Mouse (Mus musculus) liver, adult 2 months (tissue): ENCODE data around the gene Sufu. TPM values are rescaled to one million over a fixed set of nuclear protein-coding genes. Genes with fewer than 3 reads are reported as not detected.
A peak's percentile ranks its signal among the peaks of the same experiment; 100 is the strongest.

ENCODE experiments used
- DNase-seq: peaks from one replicate; pipeline ENCODE4 v3.0.0-alpha.2; 2011; ENCODE audit warnings: low read depth, low spot score; ENCODE audit errors: extremely low read depth
- H3K27ac ChIP-seq: fragments of 200-500 bp; replicated peaks from 2 replicates; pipeline ENCODE4 v1.5.1; 2012; ENCODE audit warnings: low read depth, mild to moderate bottlenecking, control low read depth, inconsistent platforms, low read length; ENCODE audit not compliant: insufficient read depth
- H3K27me3 ChIP-seq: fragments of 200-500 bp; 2 replicates; pipeline ENCODE4 v1.6.1; 2012; ENCODE audit warnings: mild to moderate bottlenecking, moderate library complexity, low read length, inconsistent platforms; ENCODE audit not compliant: control insufficient read depth, insufficient read depth
- H3K36me3 ChIP-seq: fragments of 200-500 bp; 2 replicates; pipeline ENCODE4 v1.6.1; 2012; ENCODE audit warnings: low read length, inconsistent platforms; ENCODE audit not compliant: control insufficient read depth, insufficient read depth
- H3K4me1 ChIP-seq: fragments of 200-500 bp; 2 replicates; pipeline ENCODE4 v1.6.1; 2011; ENCODE audit warnings: low read length; ENCODE audit not compliant: control insufficient read depth, insufficient read depth
- H3K4me3 ChIP-seq: fragments of 200-500 bp; 2 replicates; pipeline ENCODE4 v1.5.1; 2011; ENCODE audit warnings: low read depth, mild to moderate bottlenecking, control low read depth, low read length, moderate library complexity; ENCODE audit not compliant: insufficient read depth
- H3K79me2 ChIP-seq: fragments of 200-500 bp; 2 replicates; pipeline ENCODE4 v1.6.1; 2012; ENCODE audit warnings: inconsistent platforms, mild to moderate bottlenecking, low read length, moderate library complexity; ENCODE audit not compliant: control insufficient read depth, insufficient read depth
- H3K9ac ChIP-seq: fragments of 200-500 bp; 2 replicates; pipeline ENCODE4 v1.6.1; 2012; ENCODE audit warnings: low read depth, mild to moderate bottlenecking, control low read depth, inconsistent platforms, low read length
- CTCF ChIP-seq: fragments of 200-500 bp; IDR thresholded peaks from 2 replicates; pipeline ENCODE4 v1.5.1; 2011; ENCODE audit warnings: low read depth, low read length, control low read depth
- POLR2A ChIP-seq: fragments of 200-500 bp; IDR thresholded peaks from 2 replicates; pipeline ENCODE4 v1.6.1; 2011; ENCODE audit warnings: low read length, control low read depth; ENCODE audit not compliant: insufficient read depth; ENCODE audit errors: extremely low read depth
- WGBS: fragments of 180-500 bp; shearing (Covaris S2); methylation state at CpG from one replicate; pipeline ENCODE4 v1.1.7; 2018; 5-methylcytosine and 5-hydroxymethylcytosine counted together
- polyA plus RNA-seq: library from polyadenylated mRNA; depleted of rRNA; stranded (reverse); fragments of >200 nt; gene quantifications from 2 replicates; pipeline ENCODE4 v1.2.3, GENCODE M21; 2012
- total RNA-seq: library from RNA; depleted of rRNA; stranded (reverse); fragments of >200 nt; gene quantifications from 2 replicates; pipeline ENCODE4 v1.2.3, GENCODE M21; 2014

Sufu gene
- total and polyA plus RNA-seq, 2 experiments: 1.1 to 3.2 TPM

DNA sequence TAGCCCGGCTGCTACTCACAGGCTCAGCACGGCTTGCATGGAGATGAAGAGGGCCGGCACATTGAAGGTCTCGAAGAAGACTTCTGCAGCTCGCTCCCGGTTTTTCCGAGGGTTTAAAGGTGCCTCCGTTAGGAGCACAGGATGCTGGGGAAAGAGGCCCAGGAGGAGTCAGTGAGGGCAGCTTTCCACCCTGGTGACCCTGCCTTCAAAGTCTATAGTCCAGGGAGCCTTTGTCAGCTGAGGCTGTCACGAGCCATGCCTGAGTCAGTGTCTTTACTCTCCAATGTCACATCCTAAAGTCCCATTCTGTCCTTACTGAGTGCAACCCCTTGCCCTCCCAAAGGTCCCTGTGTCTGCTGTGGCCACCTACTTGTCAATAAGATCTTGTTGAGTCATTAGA lies 14.4 kb upstream of the Sufu start:
- Histone ChIP-seq H3K79me2 (no peaks in the 10 kb centered on the region), H3K36me3 (peaks cover 58% of the 10 kb centered on the region), H3K27ac (no peak overlapping the region), H3K4me3 (no peak overlapping the region), H3K27me3 (no peaks in the 10 kb centered on the region), H3K4me1 (no peaks in the 10 kb centered on the region), H3K9ac (no peak overlapping the region)
- WGBS: 89% methylated on average over 9 of the region's 9 CpGs
- TF ChIP-seq CTCF: no peak
- no peak for TF ChIP-seq POLR2A
- no peak for DNase-seq

DNA sequence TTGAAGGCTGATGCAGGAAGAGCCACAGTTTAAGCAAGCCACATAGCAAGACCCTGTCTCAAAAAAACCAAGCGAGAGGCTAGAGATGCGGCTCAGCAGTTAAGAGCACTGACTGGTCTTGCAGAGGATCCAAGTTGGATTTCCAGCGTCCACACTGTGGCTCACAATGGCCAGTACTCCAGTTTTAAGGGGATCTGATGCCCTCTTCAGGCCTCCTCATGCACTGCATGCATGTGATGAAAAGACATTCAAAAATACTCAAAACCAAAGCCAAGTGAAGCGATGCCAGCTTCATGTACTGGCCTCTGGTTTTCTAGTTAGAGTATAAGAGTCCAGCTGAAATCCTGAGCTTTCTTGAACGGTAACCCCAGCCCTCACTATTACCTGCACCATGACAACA lies 6.8 kb upstream of the Sufu start:
- TF ChIP-seq CTCF (0 out of 2 replicates have a peak, but pooled peaks have one; percentile 32), POLR2A (no peak)
- Histone ChIP-seq H3K9ac (no peak overlapping the region), H3K27ac (no peak overlapping the region), H3K79me2 (peaks cover 28% of the 10 kb centered on the region), H3K4me3 (no peak overlapping the region), H3K27me3 (no peaks in the 10 kb centered on the region), H3K4me1 (peaks cover 5% of the 10 kb centered on the region), H3K36me3 (peaks cover 12% of the 10 kb centered on the region)
- 83% methylated on average over 5 of the region's 5 CpGs for WGBS
- peak; percentile 42 for DNase-seq

DNA sequence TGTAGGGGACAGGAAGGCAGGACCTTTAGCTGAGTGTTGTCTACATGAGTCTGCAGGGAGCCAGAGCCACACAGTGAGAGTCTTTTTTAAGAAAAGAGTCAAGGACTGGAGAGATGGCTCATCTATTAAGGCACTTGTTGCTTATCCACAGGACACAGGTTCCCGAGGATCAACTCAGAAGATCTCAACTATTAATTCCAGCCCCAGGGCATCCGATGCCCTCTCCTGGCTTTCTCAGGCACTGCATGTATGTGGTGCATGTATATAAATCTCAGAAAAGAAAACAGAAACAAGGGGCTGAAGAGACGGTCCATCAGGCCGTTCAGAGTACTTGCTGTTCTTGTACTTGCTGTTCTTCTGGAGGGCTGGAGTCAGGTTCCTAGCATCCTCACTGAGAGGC lies 4.7 kb upstream of the Sufu start:
- DNase-seq: peak; percentile 14
- peaks cover 30% of the 10 kb centered on the region for H3K79me2 ChIP-seq
- TF ChIP-seq CTCF (peak; percentile 53; the same call in 1 of the 2 replicates), POLR2A (no peak)
- H3K36me3 ChIP-seq: peaks cover 9% of the 10 kb centered on the region
- WGBS: 38% methylated on average over 4 of the region's 4 CpGs
- H3K27ac ChIP-seq: no peak overlapping the region
- H3K27me3 ChIP-seq: no peaks in the 10 kb centered on the region
- peaks cover 5% of the 10 kb centered on the region for H3K4me1 ChIP-seq
- no peak overlapping the region for H3K9ac ChIP-seq
- H3K4me3 ChIP-seq: no peak overlapping the region

DNA sequence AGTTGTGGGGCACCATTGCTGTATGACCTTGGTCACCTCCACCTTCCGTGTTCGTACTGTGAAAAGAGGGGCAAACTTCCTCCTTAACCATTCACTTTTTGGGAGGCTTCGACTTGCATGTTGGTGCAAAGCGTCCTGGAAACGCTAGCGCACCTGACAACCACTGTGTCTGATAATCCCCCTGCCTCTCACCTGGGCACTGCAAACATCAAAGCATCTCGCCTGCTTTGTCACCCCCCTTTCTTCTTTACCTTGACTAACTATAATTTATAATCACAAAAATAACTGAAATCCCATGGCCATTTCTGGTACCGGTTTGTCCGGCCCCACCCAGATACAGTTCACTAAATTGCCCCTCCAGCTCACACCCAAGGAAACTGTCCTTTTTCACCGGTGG lies 2.0 kb upstream of the Sufu start:
- Histone ChIP-seq H3K4me3 (peak overlapping the region; percentile 15), H3K4me1 (peaks cover 5% of the 10 kb centered on the region), H3K27ac (no peak overlapping the region), H3K36me3 (no peaks in the 10 kb centered on the region), H3K79me2 (peaks cover 30% of the 10 kb centered on the region), H3K9ac (peak overlapping the region; percentile 7; the same call in 1 of the 2 replicates), H3K27me3 (no peaks in the 10 kb centered on the region)
- WGBS: 4% methylated on average over 10 of the region's 10 CpGs
- DNase-seq: no peak
- TF ChIP-seq POLR2A (no peak), CTCF (no peak)

DNA sequence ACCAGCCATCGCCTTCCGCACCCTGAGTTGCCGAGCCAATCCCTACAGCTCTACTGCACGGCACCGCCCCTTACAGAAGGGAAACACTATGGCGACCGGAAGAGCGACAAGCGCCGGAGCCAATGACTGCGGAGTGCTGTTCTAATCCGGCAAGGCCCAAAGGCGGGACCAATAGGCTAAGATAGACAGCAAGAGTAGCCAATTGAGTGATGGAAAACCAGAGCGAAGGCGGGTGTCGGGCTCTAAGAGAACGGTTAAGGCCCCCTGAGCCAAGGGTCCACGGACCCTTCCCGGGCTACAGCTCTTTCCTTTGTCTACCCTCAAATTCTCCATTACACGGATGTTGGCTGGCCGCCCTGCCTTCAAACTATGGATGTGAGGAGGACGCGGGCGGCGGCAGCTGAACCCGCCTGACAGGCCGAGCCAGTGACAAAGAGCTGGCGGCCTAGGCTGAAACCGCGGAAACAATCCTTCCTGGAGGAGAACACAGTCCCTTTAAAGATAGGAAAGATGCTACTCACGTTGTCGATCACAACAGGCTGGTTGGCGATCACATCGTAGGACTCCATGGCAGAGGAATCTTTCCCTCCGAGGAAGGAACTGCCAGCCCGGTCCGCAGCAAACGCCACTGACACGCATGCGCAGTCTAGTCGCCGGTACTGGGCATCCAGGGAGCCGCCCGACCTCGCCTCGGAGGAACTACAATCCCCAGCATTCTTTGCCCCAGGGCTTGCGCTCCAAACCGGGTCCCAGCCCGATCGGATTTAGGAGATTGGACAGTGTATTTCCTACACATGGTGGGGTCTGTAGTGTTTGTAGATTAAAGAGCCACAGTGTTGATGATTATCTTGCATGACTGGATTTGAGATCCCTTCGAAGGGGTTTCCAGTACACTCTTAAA lies 1.3 kb upstream of the Sufu start, which contains the start of gene Actr1a:
Gene Actr1a (minus strand): TSS at position 640 of the 901 bp plus-strand sequence.
- TF ChIP-seq POLR2A (peak; percentile 73; the same call in 1 of the 2 replicates), CTCF (no peak)
- Histone ChIP-seq H3K4me3 (peak within 1 kb of the TSS; percentile 81), H3K9ac (peak within 1 kb of the TSS; percentile 81), H3K79me2 (peaks cover 26% of the 10 kb centered on the region), H3K27ac (peak within 1 kb of the TSS; percentile 51), H3K36me3 (no peaks in the 10 kb centered on the region), H3K27me3 (no peaks in the 10 kb centered on the region), H3K4me1 (peaks cover 5% of the 10 kb centered on the region)
- DNase-seq: peak; percentile 98
- under 1% methylated on average over 51 of the region's 51 CpGs for WGBS

DNA sequence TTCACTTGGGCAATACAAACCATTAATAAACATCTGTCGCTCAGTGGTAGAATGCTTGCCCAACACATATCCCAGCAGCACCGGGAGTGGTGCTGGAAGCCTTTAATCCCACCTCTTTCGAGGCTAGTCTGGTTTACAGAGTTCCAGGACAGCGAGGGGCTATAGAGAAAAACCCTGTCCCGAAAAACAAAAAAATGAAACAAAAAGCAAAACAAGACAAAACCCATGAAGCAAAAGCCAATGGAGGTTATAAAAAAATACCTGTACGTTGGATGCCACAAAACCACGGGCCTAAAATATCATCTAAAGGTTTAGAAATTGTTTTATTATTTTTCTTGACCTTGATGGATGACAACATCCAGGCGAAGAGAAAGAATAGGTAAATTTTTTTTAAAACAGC lies 587 bp upstream of the Sufu start:
- Histone ChIP-seq H3K27ac (no peak overlapping the region), H3K27me3 (no peaks in the 10 kb centered on the region), H3K9ac (no peak overlapping the region; the same call in 1 of the 2 replicates), H3K79me2 (peaks cover 20% of the 10 kb centered on the region), H3K36me3 (no peaks in the 10 kb centered on the region), H3K4me1 (peaks cover 5% of the 10 kb centered on the region), H3K4me3 (no peak overlapping the region)
- TF ChIP-seq POLR2A (no peak), CTCF (no peak)
- no peak for DNase-seq
- 13% methylated on average over 8 of the region's 8 CpGs for WGBS
